Mouse (Mus musculus): ENCODE measurements around the gene Mlycd. TPM values are rescaled to one million over a fixed set of nuclear protein-coding genes. Genes with fewer than 3 reads are reported as not detected.

Mlycd gene
- polyA plus RNA-seq, 1 experiment = 17.8 TPM

- H3K36me3 ChIP-seq (ENCODE audit: control insufficient read depth, insufficient read depth, low read length) = peaks cover 7% of the 10 kb centered on the region
- H3K27me3 ChIP-seq (ENCODE audit: control insufficient read depth, insufficient read depth, low read length) = no peaks in the 10 kb centered on the region
- H3K4me3 ChIP-seq (ENCODE audit: extremely low read depth, insufficient read depth, insufficient read length) = no peak overlapping the region
- peaks cover 5% of the 10 kb centered on the region; the same call in 1 of the 2 replicates for H3K4me1 ChIP-seq (ENCODE audit: control insufficient read depth, insufficient read depth, insufficient read length)
- 93% methylated on average over 9 of the region's 9 CpGs for WGBS
- H3K27ac ChIP-seq (ENCODE audit: insufficient read depth, low read length) = no peak overlapping the region
- DNase-seq (ENCODE audit: low read depth in 1 of 2, low spot score in 2 of 2) = no peak
- no peak for TF ChIP-seq POLR2A (IDR thresholded peaks at IDR 0.05; ENCODE audit: low read depth, low read length)
- no peak for TF ChIP-seq CTCF (IDR thresholded peaks at IDR 0.05; ENCODE audit: extremely low read depth, insufficient read depth, insufficient read length, insufficient replicate concordance)
Observed at GRCm38 (mm10) chr8:119400122-119400671, 5.5 kb downstream of the Mlycd start.

- no peaks in the 10 kb centered on the region for H3K27me3 ChIP-seq (ENCODE audit: control insufficient read depth, insufficient read depth, low read length)
- H3K4me3 ChIP-seq (ENCODE audit: extremely low read depth, insufficient read depth, insufficient read length) = no peak overlapping the region
- peaks cover 7% of the 10 kb centered on the region for H3K36me3 ChIP-seq (ENCODE audit: control insufficient read depth, insufficient read depth, low read length)
- WGBS = 88% methylated on average over 3 of the region's 3 CpGs
- H3K27ac ChIP-seq (ENCODE audit: insufficient read depth, low read length) = no peak overlapping the region
- H3K4me1 ChIP-seq (ENCODE audit: control insufficient read depth, insufficient read depth, insufficient read length) = no peaks in the 10 kb centered on the region
- DNase-seq (ENCODE audit: low read depth in 1 of 2, low spot score in 2 of 2) = no peak
- TF ChIP-seq POLR2A (IDR thresholded peaks at IDR 0.05; ENCODE audit: low read depth, low read length) (no peak), CTCF (IDR thresholded peaks at IDR 0.05; ENCODE audit: extremely low read depth, insufficient read depth, insufficient read length, insufficient replicate concordance) (no peak)
Observed at GRCm38 (mm10) chr8:119400904-119401303, 6.2 kb downstream of the Mlycd start.

- 61% methylated on average over 10 of the region's 10 CpGs for WGBS
- H3K27me3 ChIP-seq (ENCODE audit: control insufficient read depth, insufficient read depth, low read length) = no peaks in the 10 kb centered on the region
- no peaks in the 10 kb centered on the region for H3K4me1 ChIP-seq (ENCODE audit: control insufficient read depth, insufficient read depth, insufficient read length)
- TF ChIP-seq POLR2A (IDR thresholded peaks at IDR 0.05; ENCODE audit: low read depth, low read length) (no peak), CTCF (IDR thresholded peaks at IDR 0.05; ENCODE audit: extremely low read depth, insufficient read depth, insufficient read length, insufficient replicate concordance) (no peak)
- no peak overlapping the region for H3K4me3 ChIP-seq (ENCODE audit: extremely low read depth, insufficient read depth, insufficient read length)
- no peak for DNase-seq (ENCODE audit: low read depth in 1 of 2, low spot score in 2 of 2)
- no peak overlapping the region for H3K27ac ChIP-seq (ENCODE audit: insufficient read depth, low read length)
- peaks cover 17% of the 10 kb centered on the region for H3K36me3 ChIP-seq (ENCODE audit: control insufficient read depth, insufficient read depth, low read length)
Observed at GRCm38 (mm10) chr8:119403912-119404311, 9.2 kb downstream of the Mlycd start.

- H3K27me3 ChIP-seq (ENCODE audit: control insufficient read depth, insufficient read depth, low read length) = no peaks in the 10 kb centered on the region
- no peak for TF ChIP-seq POLR2A (IDR thresholded peaks at IDR 0.05; ENCODE audit: low read depth, low read length)
- TF ChIP-seq CTCF (IDR thresholded peaks at IDR 0.05; ENCODE audit: extremely low read depth, insufficient read depth, insufficient read length, insufficient replicate concordance) = no peak
- WGBS = 91% methylated on average over 5 of the region's 5 CpGs
- H3K4me3 ChIP-seq (ENCODE audit: extremely low read depth, insufficient read depth, insufficient read length) = no peak overlapping the region
- H3K27ac ChIP-seq (ENCODE audit: insufficient read depth, low read length) = no peak overlapping the region
- H3K4me1 ChIP-seq (ENCODE audit: control insufficient read depth, insufficient read depth, insufficient read length) = no peaks in the 10 kb centered on the region
- peaks cover 24% of the 10 kb centered on the region for H3K36me3 ChIP-seq (ENCODE audit: control insufficient read depth, insufficient read depth, low read length)
- no peak for DNase-seq (ENCODE audit: low read depth in 1 of 2, low spot score in 2 of 2)
Observed at GRCm38 (mm10) chr8:119404648-119405047, 10.0 kb downstream of the Mlycd start.

GRCm38 (mm10) chr8:119408311-119408710, 13.6 kb downstream of the Mlycd start:
- Histone ChIP-seq H3K36me3 (ENCODE audit: control insufficient read depth, insufficient read depth, low read length) (peaks cover 30% of the 10 kb centered on the region), H3K27me3 (ENCODE audit: control insufficient read depth, insufficient read depth, low read length) (no peaks in the 10 kb centered on the region), H3K27ac (ENCODE audit: insufficient read depth, low read length) (no peak overlapping the region), H3K4me3 (ENCODE audit: extremely low read depth, insufficient read depth, insufficient read length) (no peak overlapping the region), H3K4me1 (ENCODE audit: control insufficient read depth, insufficient read depth, insufficient read length) (peaks cover 5% of the 10 kb centered on the region; the same call in 1 of the 2 replicates)
- 91% methylated on average over 8 of the region's 8 CpGs for WGBS
- TF ChIP-seq POLR2A (IDR thresholded peaks at IDR 0.05; ENCODE audit: low read depth, low read length) (no peak), CTCF (IDR thresholded peaks at IDR 0.05; ENCODE audit: extremely low read depth, insufficient read depth, insufficient read length, insufficient replicate concordance) (no peak)
- no peak for DNase-seq (ENCODE audit: low read depth in 1 of 2, low spot score in 2 of 2)

- no peak for DNase-seq (ENCODE audit: low read depth in 1 of 2, low spot score in 2 of 2)
- Histone ChIP-seq H3K36me3 (ENCODE audit: control insufficient read depth, insufficient read depth, low read length) (peaks cover 23% of the 10 kb centered on the region), H3K4me1 (ENCODE audit: control insufficient read depth, insufficient read depth, insufficient read length) (peaks cover 11% of the 10 kb centered on the region; the same call in 1 of the 2 replicates), H3K27ac (ENCODE audit: insufficient read depth, low read length) (no peak overlapping the region), H3K27me3 (ENCODE audit: control insufficient read depth, insufficient read depth, low read length) (no peaks in the 10 kb centered on the region), H3K4me3 (ENCODE audit: extremely low read depth, insufficient read depth, insufficient read length) (no peak overlapping the region)
- TF ChIP-seq CTCF (IDR thresholded peaks at IDR 0.05; ENCODE audit: extremely low read depth, insufficient read depth, insufficient read length, insufficient replicate concordance) (no peak), POLR2A (IDR thresholded peaks at IDR 0.05; ENCODE audit: low read depth, low read length) (no peak)
- WGBS = 47% methylated on average over 10 of the region's 10 CpGs
Observed at GRCm38 (mm10) chr8:119412037-119412734, 17.5 kb downstream of the Mlycd start.

Data from spleen, adult 2 months (tissue).